Mouse (Mus musculus): Measurements from ENCODE around the gene Tbl3.

Tbl3 gene

GRCm38 (mm10) chr17:24650766-24651165 lies 56.7 kb downstream of the Tbl3 start:
- no peak for DNase-seq

GRCm38 (mm10) chr17:24650070-24650616 lies 57.3 kb downstream of the Tbl3 start, which contains the start of gene Slc9a3r2:
Gene Slc9a3r2, minus strand, starts transcription at chr17:24650327.
- peak; percentile 83 for DNase-seq

- peak; percentile 62 for DNase-seq
Measured at GRCm38 (mm10) chr17:24649581-24650069, 57.8 kb downstream of the Tbl3 start.

DNA sequence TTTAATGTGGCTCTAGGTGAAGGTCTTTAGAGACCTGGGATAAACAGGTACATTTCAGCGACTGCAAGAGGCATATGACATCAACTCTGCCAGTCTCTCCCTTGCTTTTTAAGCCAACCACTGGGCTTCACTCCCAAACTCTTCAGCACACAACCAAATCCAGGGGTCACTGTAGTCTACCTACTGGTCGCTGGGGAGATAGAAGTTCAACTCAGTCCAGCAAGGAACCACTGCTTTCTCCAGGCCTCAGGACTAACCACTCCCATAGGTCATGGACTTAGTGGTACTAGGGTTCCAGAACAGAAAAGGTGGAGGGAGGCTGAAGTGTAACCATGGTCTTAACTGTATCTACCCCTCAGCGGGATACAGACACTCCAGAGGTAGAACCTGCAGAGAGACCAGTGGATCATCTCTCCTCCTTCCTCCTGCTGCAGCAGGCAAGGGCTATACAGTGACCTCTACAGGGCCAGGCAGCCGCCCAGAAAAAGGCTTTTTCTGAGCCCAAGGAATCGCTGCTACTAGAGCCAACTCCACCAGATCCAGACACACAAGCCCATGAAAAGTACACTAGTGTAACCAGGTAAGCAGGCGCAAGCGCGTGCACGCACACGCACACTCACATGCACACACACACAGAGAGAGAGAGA lies 58.6 kb downstream of the Tbl3 start:
- DNase-seq, result no peak

Data from embryo, embryonic 11 days (tissue).